Mouse (Mus musculus): ENCODE measurements around the gene Epn2. TPM values are rescaled to one million over a fixed set of nuclear protein-coding genes. Genes with fewer than 3 reads are reported as not detected.

Gene Epn2
- polyA plus RNA-seq, 1 experiment from 2014 or later, result 23.9 TPM

- H3K4me1 ChIP-seq, result peaks cover 4% of the 10 kb centered on the region; the same call in 1 of the 2 replicates
- DNase-seq (ENCODE audit: low spot score), result no peak
- 91% methylated on average over 5 of the region's 5 CpGs for WGBS
Measured at GRCm38 (mm10) chr11:61562421-61562820, 17.1 kb downstream of the Epn2 start.

GRCm38 (mm10) chr11:61559572-61559971, 19.9 kb downstream of the Epn2 start:
- DNase-seq (ENCODE audit: low spot score), result no peak
- H3K36me3 ChIP-seq, result no peaks in the 10 kb centered on the region
- peaks cover 4% of the 10 kb centered on the region; the same call in 1 of the 2 replicates for H3K4me1 ChIP-seq
- H3K9me3 ChIP-seq (replicated peaks), result no peaks in the 10 kb centered on the region
- no peaks in the 10 kb centered on the region for H3K27me3 ChIP-seq (ENCODE audit: low read depth, poor library complexity, severe bottlenecking)
- H3K27ac ChIP-seq (replicated peaks), result no peak overlapping the region
- 89% methylated on average over 5 of the region's 5 CpGs for WGBS
- no peak overlapping the region for H3K4me3 ChIP-seq

More at GRCm38 (mm10) chr11:61562421-61562820, 17.1 kb downstream of the Epn2 start:
- Histone ChIP-seq H3K4me3 (no peak overlapping the region), H3K36me3 (no peaks in the 10 kb centered on the region), H3K27me3 (ENCODE audit: low read depth, poor library complexity, severe bottlenecking) (no peaks in the 10 kb centered on the region), H3K9me3 (replicated peaks) (no peaks in the 10 kb centered on the region), H3K27ac (replicated peaks) (no peak overlapping the region)

DNA sequence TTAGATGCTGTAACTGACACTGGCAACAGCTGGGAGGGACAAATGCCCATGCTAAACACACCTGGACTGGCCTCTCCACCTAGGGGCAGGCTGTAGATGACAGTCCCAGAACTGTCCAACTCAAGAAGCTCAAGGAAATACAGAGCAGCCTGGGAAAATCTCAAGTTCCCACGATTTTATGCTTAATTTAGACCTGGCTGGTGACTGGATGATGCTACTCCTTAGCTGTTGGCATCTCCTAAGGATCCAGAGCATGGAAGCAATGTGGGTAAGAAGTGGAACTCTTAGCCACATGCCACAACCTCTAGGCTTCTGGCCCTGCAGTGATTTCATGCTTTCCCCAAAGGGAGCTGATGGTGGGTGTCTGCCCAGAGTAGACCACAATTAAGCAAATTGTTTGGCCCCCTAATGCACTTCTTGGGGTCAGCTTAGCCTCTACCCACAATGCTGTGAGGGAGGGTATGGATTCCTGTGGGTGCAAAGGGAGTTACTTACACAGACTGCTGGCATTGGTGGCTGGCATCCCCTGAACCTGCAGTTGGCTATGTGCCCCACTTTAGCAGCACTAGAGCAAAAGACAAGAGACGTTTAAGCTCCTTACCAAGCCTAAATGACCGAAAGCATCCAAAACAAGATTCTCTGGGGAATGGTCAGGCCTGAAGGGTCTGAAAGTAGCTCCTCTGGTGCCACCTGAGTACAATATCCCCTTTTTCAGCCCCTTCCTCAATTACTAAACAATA, 26.3 kb downstream of the Epn2 start:
- Histone ChIP-seq H3K36me3 (0 out of 2 replicates have a peak, but pooled peaks cover 5% of the 10 kb centered on the region), H3K9me3 (replicated peaks) (no peaks in the 10 kb centered on the region), H3K27ac (replicated peaks) (no peak overlapping the region), H3K4me3 (no peak overlapping the region), H3K27me3 (ENCODE audit: low read depth, poor library complexity, severe bottlenecking) (no peaks in the 10 kb centered on the region), H3K4me1 (no peaks in the 10 kb centered on the region)
- WGBS, result 77% methylated on average over 3 of the region's 3 CpGs
- no peak for DNase-seq (ENCODE audit: low spot score)

- no peak overlapping the region for H3K4me3 ChIP-seq
Measured at GRCm38 (mm10) chr11:61550631-61551030, 28.9 kb downstream of the Epn2 start.

DNA sequence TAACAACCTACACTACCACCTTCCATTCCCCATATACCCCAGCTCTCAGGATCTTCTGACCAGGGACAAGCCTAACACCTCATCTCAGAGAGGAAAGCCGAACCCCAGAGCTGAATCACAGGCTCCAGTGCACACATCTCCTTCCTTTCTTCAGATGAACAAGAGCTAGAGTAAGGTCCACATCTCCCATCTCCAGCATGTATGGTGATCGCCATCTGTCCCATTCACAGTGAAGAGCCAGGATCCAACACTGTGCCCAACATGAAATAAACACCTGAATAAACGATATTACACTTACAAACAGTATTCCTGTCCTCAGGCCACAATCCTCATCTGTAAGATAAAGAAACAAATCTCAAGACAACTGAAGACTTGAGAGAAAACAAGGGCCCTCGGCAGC, 31.8 kb downstream of the Epn2 start:
- Histone ChIP-seq H3K9me3 (replicated peaks) (no peaks in the 10 kb centered on the region), H3K4me3 (no peak overlapping the region), H3K4me1 (no peaks in the 10 kb centered on the region), H3K36me3 (peaks cover 42% of the 10 kb centered on the region), H3K27me3 (ENCODE audit: low read depth, poor library complexity, severe bottlenecking) (no peaks in the 10 kb centered on the region), H3K27ac (replicated peaks) (no peak overlapping the region)
- 93% methylated on average over 4 of the region's 4 CpGs for WGBS
- DNase-seq (ENCODE audit: low spot score), result no peak

More at GRCm38 (mm10) chr11:61550631-61551030, 28.9 kb downstream of the Epn2 start:
- DNase-seq (ENCODE audit: low spot score), result no peak
- Histone ChIP-seq H3K36me3 (peaks cover 22% of the 10 kb centered on the region), H3K27me3 (ENCODE audit: low read depth, poor library complexity, severe bottlenecking) (no peaks in the 10 kb centered on the region), H3K27ac (replicated peaks) (no peak overlapping the region), H3K4me1 (no peaks in the 10 kb centered on the region), H3K9me3 (replicated peaks) (no peaks in the 10 kb centered on the region)

DNA sequence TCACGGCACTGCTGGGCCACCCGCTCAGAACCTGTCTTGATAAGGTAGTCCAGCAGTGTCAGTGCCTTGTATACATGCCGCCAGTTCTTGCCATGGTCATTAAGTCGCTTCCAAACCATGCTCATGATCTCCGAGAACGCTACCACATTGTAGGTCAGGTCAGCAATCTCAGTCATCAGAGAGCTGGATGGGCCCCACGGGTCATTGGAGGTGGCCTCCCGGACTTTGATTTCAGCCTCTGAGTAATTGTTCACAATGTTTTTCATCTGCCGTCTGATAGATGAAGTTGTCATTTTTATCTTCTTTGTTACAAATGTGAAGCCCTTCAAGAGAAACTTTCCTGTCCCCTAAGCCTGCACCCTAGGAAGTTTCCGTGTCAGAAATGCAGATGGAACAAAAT, 33.0 kb downstream of the Epn2 start:
- Histone ChIP-seq H3K4me1 (no peaks in the 10 kb centered on the region), H3K36me3 (peaks cover 47% of the 10 kb centered on the region), H3K9me3 (replicated peaks) (no peaks in the 10 kb centered on the region), H3K27ac (replicated peaks) (no peak overlapping the region), H3K27me3 (ENCODE audit: low read depth, poor library complexity, severe bottlenecking) (no peaks in the 10 kb centered on the region), H3K4me3 (no peak overlapping the region)
- WGBS, result 96% methylated on average over 10 of the region's 10 CpGs
- no peak for DNase-seq (ENCODE audit: low spot score)

- WGBS, result 87% methylated on average over 2 of the region's 2 CpGs
- no peaks in the 10 kb centered on the region for H3K9me3 ChIP-seq (replicated peaks)
- H3K36me3 ChIP-seq, result peaks cover 50% of the 10 kb centered on the region
Measured at GRCm38 (mm10) chr11:61545586-61545985, 33.9 kb downstream of the Epn2 start.

GRCm38 (mm10) chr11:61541106-61541505, 38.4 kb downstream of the Epn2 start:
- H3K4me1 ChIP-seq, result no peaks in the 10 kb centered on the region
- 94% methylated on average over 2 of the region's 2 CpGs for WGBS
- no peak for DNase-seq (ENCODE audit: low spot score)
- H3K4me3 ChIP-seq, result no peak overlapping the region
- H3K9me3 ChIP-seq (replicated peaks), result no peaks in the 10 kb centered on the region
- no peaks in the 10 kb centered on the region for H3K27me3 ChIP-seq (ENCODE audit: low read depth, poor library complexity, severe bottlenecking)
- H3K36me3 ChIP-seq, result peaks cover 55% of the 10 kb centered on the region
- H3K27ac ChIP-seq (replicated peaks), result no peak overlapping the region

More at GRCm38 (mm10) chr11:61545586-61545985, 33.9 kb downstream of the Epn2 start:
- Histone ChIP-seq H3K27ac (replicated peaks) (no peak overlapping the region), H3K4me3 (no peak overlapping the region), H3K4me1 (no peaks in the 10 kb centered on the region), H3K27me3 (ENCODE audit: low read depth, poor library complexity, severe bottlenecking) (no peaks in the 10 kb centered on the region)
- DNase-seq (ENCODE audit: low spot score), result no peak

GRCm38 (mm10) chr11:61540642-61541041, 38.8 kb downstream of the Epn2 start:
- Histone ChIP-seq H3K36me3 (peaks cover 50% of the 10 kb centered on the region), H3K27me3 (ENCODE audit: low read depth, poor library complexity, severe bottlenecking) (no peaks in the 10 kb centered on the region), H3K9me3 (replicated peaks) (no peaks in the 10 kb centered on the region), H3K27ac (replicated peaks) (no peak overlapping the region), H3K4me3 (no peak overlapping the region), H3K4me1 (no peaks in the 10 kb centered on the region)
- 83% methylated on average over 7 of the region's 7 CpGs for WGBS
- DNase-seq (ENCODE audit: low spot score), result no peak

- DNase-seq (ENCODE audit: low spot score), result no peak
- Histone ChIP-seq H3K36me3 (peaks cover 40% of the 10 kb centered on the region), H3K27ac (replicated peaks) (no peak overlapping the region), H3K4me1 (0 out of 2 replicates have a peak, but pooled peaks cover 3% of the 10 kb centered on the region), H3K27me3 (ENCODE audit: low read depth, poor library complexity, severe bottlenecking) (no peaks in the 10 kb centered on the region), H3K9me3 (replicated peaks) (no peaks in the 10 kb centered on the region), H3K4me3 (no peak overlapping the region)
- WGBS, result 88% methylated on average over 3 of the region's 3 CpGs
Measured at GRCm38 (mm10) chr11:61537362-61537761, 42.1 kb downstream of the Epn2 start.

GRCm38 (mm10) chr11:61536952-61537351, 42.5 kb downstream of the Epn2 start:
- Histone ChIP-seq H3K36me3 (peaks cover 40% of the 10 kb centered on the region), H3K27me3 (ENCODE audit: low read depth, poor library complexity, severe bottlenecking) (no peaks in the 10 kb centered on the region), H3K27ac (replicated peaks) (no peak overlapping the region), H3K4me3 (no peak overlapping the region), H3K4me1 (0 out of 2 replicates have a peak, but pooled peaks cover 3% of the 10 kb centered on the region), H3K9me3 (replicated peaks) (no peaks in the 10 kb centered on the region)
- WGBS, result 82% methylated on average over 3 of the region's 3 CpGs
- DNase-seq (ENCODE audit: low spot score), result no peak

- WGBS, result 90% methylated on average over 1 of the region's 1 CpGs
- Histone ChIP-seq H3K9me3 (replicated peaks) (no peaks in the 10 kb centered on the region), H3K27me3 (ENCODE audit: low read depth, poor library complexity, severe bottlenecking) (no peaks in the 10 kb centered on the region), H3K4me3 (no peak overlapping the region), H3K27ac (replicated peaks) (no peak overlapping the region), H3K36me3 (peaks cover 43% of the 10 kb centered on the region), H3K4me1 (0 out of 2 replicates have a peak, but pooled peaks cover 3% of the 10 kb centered on the region)
- DNase-seq (ENCODE audit: low spot score), result no peak
Measured at GRCm38 (mm10) chr11:61535530-61535929, 44.0 kb downstream of the Epn2 start.

DNA sequence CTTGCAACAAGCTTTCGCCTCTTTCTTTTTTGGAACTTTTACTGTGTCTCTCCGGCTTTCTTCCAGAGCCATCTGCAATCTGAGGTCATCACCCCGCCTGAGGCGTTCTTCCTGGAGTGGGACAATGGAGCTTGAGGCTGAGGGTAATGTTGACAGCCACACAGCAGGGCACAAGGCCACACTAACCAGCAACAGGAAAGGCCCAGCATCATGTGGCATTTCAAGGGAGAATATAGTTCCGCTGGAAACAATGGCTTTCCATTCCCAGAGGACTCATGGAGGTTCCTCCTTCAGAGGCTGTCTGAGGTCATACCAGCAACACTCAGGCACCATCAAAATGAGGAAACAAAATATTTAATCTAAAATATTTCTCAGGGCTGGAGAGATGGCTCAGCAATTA, 45.9 kb downstream of the Epn2 start:
- Histone ChIP-seq H3K27me3 (ENCODE audit: low read depth, poor library complexity, severe bottlenecking) (no peaks in the 10 kb centered on the region), H3K4me3 (no peak overlapping the region), H3K36me3 (peaks cover 39% of the 10 kb centered on the region), H3K9me3 (replicated peaks) (no peaks in the 10 kb centered on the region), H3K27ac (replicated peaks) (0 out of 2 replicates have a peak overlapping the region, but pooled peaks have one; percentile 19), H3K4me1 (peaks cover 12% of the 10 kb centered on the region)
- WGBS, result 74% methylated on average over 5 of the region's 5 CpGs
- no peak for DNase-seq (ENCODE audit: low spot score)
